In the genomic region with DNA sequence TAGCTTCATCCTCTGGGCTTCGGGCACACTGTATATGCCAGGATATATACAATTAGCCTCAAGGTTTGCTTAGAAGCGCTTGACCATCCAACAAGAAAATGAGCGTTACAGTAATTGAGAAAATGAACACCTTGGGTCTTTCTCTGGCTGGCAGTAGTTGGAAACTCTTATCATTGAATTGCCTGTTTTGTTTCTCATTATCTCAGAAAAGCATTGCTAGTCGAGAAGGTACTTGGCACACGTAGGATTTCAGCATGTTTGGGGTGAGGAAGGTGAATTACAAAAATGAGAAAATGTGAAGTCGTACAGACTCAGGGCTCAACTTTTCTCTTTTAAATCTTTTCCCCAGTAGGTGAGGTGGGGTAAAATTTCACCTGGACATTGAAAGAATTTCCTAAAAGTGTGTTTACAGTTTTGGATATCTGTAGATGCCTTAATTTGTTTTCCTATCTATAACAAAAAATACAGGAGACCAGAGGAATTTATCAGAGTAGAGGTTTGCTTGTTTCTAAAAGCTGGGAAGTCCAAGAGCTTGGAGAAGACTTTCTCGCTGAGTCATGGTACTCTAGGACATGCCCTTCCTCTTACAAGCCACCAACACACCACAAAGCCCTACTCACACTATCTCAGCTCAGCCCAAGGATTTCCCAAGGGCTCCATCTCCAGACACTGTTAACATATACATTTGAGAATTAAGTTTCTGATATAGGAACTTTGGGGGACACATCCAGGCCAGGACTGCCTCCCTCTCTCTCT, we compare ENCODE assay signal across 21 mouse cellular contexts.
"Had no signal": no experiment of that assay in that cellular context is flagged by ENCODE, and none has a peak within 500 bp of the region (broad histone marks: within the 10 kb centered on the region; RNA-seq: fewer than 3 reads in every experiment).

No protein-coding gene starts in this region.

- H3K27ac ChIP-seq: kidney, embryonic 15.5 days; left cerebral cortex, adult 2 months; liver, embryonic 14.5 days; macrophage; neural tube, embryonic 13.5 days; stomach, embryonic 15.5 days had no signal

- ATAC-seq: liver, postnatal 0 days; lung, postnatal 0 days had no signal

- H3K4me2 ChIP-seq: kidney, embryonic 15.5 days; liver, embryonic 11.5 days; lung, embryonic 14.5 days; midbrain, embryonic 11.5 days; neural tube, embryonic 13.5 days; stomach, embryonic 15.5 days had no signal

- H3K4me3 ChIP-seq: kidney, embryonic 15.5 days; left cerebral cortex, adult 2 months; myocyte; neural tube, embryonic 13.5 days; stomach, embryonic 15.5 days had no signal

- H3K4me1 ChIP-seq: kidney, embryonic 15.5 days; neural tube, embryonic 13.5 days; stomach, embryonic 15.5 days had no signal

- H3K36me3 ChIP-seq: kidney, embryonic 15.5 days; neural tube, embryonic 13.5 days; stomach, embryonic 15.5 days had no signal

- DNase-seq: kidney, adult 2 months; kidney, postnatal 10 days; kidney, postnatal 36 days; layer of hippocampus, postnatal 36 days; liver, postnatal 0 days; lung, embryonic 14.5 days; midbrain, embryonic 14.5 days; retina, postnatal 1 day; right cerebral cortex, postnatal 25 days; spleen, adult 18-20 months; thymus, postnatal 36 days had no signal

- H3K27me3 ChIP-seq: kidney, embryonic 15.5 days; neural tube, embryonic 13.5 days; stomach, embryonic 15.5 days had no signal

- H3K9me3 ChIP-seq: kidney, embryonic 15.5 days; neural tube, embryonic 13.5 days; stomach, embryonic 15.5 days had no signal

- H3K9ac ChIP-seq: kidney, embryonic 15.5 days; liver, embryonic 14.5 days; liver, postnatal 0 days; lung, embryonic 14.5 days; neural tube, embryonic 13.5 days; stomach, embryonic 15.5 days had no signal
